Mouse (Mus musculus) gastrocnemius, adult 8-10 months (tissue): ENCODE measurements around the gene Myh7. TPM values are rescaled to one million over a fixed set of nuclear protein-coding genes. Genes with fewer than 3 reads are reported as not detected.
"Not testable (repeated sequence)": the region's sequence is repeated elsewhere in the genome, so short reads cannot be mapped to it uniquely, and the experiment has no call there.

Experiments
- DNase-seq, 2 experiments: peaks; one replicate each; pipeline ENCODE4 v3.0.0; 2022; ENCODE audit warnings: low spot score in 2 of 2
- total RNA-seq, 4 experiments: library from RNA; stranded (reverse); gene quantifications; 2 replicates each; pipeline ENCODE4 v1.2.4; 2022

Myh7 gene
- total RNA-seq, 4 experiments from 2014 or later, result 508 to 760 (median 618) TPM

DNA sequence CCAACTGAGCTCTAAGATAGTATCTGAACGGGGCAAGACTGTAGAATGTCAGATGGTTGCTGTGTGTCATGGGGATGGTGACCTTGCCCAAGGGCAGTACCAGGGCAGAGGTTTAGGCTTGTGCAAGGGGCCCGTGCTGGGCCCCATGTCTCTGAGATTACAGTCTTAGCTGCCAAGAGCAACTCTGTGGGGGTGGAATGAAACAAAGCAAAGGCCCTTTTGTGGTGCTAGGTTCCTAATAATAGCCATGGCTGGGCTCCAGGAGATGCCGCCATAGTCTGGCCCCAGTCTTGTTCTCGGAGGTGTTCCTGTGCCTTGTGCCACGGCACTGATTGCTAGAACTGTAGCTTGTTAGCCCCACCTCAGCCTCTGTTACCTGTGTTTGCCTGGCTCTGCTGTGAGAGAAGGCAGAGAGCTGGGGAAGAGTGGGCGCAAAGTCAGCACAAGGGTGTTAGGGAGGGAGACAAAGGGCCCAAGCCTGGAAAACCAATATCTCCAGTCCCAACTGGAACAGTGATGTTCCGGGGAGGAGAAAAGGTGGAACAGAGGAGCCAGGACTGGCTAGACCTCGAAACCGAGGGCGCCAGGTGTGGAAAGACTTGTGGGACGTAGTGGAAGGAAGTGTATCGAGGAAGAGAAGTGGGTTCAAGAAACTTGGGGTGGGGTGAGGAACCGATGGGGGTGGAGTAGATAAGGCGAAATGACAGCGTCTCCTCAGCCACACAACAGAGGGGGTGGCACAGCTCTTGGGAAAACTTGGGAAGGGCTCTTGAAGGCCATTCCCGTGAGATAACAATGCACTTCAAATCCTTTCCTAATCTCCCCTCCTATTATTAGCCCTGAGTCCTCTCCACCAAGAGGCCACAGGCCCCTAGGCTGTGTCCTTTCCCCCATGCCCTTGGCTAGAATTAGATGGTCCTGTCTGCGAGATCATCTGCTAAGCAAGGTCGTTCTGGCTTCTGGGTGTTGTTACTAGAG, 9.7 kb upstream of the Myh7 start:
- DNase-seq, result no peak

DNA sequence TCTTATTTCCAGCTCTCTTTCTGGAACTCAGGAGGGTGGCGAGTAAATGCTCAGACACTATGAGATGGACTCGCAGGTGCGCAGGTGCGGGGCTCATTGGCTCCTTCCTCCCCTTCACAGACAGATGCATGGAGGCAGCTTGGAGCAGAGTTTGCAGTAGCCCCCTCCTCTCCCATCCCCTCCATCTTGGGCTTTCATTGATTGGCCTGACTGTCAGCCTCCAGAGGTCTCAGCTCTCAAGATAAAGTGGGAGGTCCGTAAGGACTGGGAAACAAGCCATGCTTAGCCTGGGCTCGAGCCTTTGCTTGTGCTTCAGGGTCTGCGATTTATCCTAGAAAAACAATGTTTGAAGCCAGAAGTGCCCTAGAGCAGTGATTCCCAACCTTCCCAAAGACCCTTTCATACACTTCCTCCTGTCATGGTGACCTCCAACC, 8.3 kb upstream of the Myh7 start:
- DNase-seq, result no peak

DNA sequence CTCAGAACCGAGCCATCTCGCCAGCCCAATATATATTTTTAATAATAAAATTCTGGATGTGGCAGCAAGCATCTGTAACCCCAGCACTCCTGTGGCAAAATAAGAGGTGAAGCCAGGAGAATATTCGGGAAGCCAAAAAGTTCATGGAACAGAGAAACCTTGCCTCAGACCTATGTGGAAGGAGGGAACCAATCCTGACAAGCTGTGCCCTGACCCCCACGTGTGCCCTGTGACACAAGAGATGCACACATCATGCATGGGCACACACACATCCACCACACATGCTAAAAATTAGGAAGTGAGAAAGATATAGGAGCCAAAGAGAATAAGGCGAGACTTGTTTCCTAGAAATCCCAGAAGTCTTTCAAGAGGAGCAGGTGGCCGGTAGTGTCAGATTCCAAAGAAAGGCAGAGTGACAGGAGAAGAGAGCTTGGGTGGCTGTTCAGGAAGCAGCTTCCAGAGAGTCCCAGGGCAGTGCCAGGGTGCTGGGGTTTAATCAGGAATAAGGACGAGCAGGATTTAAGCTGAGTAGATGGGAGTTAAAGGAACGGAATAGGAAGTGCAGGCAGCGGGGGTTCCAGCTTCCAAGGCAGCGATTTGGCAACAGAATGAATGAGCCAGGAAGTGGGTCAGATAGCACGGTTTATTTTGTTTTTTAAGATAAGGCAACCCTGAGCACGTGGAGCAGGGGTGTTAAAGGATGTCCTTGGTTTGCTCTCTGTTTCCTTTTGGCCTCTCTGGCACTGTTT, 7.7 kb upstream of the Myh7 start:
- DNase-seq, result no peak

DNA sequence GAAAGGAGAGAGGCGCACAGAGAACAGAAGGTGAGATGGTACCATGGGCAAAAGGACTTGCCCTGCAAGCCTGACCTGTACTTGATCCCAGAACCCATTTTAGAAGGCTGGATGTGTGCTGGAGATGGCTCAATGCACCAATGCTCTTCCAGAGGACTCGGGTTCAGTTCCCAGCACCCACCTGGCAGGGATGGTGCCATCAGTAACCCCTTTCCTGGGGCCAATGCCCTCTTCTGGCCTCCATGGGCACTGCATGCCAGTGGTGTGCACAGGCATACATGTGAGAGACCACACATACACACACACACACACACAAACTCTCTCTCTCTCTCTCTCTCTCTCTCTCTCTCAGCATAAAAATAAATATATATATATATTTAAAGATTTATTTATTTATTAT, 7.0 kb upstream of the Myh7 start:
- DNase-seq, result no peak

DNA sequence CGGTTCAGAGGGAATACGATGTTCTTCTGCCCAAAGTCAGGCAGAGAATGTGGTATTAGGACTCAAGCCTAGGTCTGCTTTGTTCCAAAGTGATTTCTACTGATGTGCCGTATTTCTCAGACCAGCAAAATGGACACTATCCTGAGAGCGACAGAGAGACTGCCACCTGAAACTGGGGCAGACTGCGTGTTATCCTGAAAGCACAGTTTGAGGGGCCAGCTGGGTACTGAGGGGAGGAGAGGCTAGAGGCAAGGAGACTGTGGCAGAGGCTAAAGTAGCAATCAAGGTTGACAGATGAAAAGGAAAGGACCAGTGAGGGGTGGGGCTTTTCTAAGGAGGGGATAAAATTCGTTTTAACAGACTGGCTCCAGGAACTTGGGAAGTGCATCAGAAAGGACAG, 6.4 kb upstream of the Myh7 start:
- DNase-seq, result no peak

DNA sequence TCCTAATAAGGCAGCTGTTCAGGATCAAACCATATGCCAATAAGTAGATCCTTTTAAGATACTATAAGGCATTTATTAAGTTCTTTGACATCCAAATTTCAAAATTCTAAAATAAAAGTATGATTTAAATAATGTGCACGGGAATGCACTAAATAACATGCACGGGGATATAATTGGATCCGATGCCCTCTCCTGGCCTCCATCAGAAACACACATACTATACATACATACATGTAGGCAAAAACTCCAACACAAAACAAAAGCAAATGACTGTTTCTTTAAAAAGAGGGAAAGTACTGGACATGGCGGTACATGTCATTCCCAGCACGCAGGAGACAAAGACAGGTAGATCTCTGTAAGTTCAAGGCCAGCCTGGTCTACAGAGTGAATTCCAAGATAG, 5.4 kb upstream of the Myh7 start:
- not testable (repeated sequence) for DNase-seq

DNA sequence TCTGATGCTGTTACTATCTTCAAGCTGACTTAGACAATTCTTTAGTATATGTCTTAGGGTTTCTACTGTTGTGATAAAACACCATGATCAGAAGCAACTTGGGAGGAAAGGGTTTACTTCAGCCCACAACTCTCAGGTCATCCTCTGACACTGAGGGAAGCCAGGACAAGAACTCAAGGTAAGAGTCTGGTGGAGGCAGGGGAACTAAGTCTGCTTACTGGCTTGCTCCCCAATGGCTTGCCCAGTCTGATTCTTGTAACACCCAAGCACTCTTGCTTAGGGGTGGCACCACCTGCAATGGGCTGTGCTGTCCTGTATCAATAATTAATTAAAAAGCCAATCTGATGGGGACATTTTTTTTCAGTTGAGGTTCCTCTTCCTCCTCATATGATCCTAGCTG, 4.3 kb upstream of the Myh7 start:
- no peak for DNase-seq

DNA sequence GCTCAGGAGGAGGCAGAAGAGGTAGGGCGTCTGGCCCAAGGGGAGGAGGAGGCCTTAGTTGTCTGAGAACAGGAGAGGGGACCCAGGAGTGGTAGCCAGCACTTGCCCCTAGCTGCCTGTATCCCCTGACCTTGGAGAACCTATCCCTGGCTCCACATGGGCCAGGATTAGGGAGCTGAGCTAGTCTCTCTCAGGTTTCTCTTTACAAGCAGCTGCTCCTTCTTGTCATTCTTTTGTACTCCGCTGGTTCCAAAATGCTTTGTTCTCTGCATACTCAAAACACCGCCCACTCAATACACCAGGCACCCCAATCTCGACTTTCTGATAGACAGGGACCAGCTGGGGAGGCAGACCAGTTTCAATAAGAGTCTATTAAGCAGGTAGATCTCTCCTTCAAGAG, 2.9 kb upstream of the Myh7 start:
- DNase-seq, result no peak

DNA sequence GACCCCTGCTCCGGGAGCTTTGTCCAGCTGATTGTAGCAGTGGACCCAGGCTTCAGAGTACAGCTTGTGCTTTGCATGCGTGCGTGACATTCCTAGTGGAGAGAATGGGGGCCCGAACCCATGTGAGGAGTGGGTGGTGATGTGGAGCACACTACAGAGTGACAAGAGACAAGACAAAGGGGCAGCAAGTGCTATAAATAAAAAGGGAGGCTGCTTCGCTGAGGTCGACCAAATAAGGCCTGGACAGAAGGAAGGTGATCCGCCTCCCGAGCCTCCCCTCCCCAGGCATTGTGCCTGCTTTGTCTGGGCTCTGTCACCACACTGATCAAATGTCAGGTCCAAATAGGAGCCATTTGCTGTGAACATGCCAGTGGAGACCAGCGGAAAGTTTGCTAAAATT, 2.4 kb upstream of the Myh7 start:
- DNase-seq, result no peak

DNA sequence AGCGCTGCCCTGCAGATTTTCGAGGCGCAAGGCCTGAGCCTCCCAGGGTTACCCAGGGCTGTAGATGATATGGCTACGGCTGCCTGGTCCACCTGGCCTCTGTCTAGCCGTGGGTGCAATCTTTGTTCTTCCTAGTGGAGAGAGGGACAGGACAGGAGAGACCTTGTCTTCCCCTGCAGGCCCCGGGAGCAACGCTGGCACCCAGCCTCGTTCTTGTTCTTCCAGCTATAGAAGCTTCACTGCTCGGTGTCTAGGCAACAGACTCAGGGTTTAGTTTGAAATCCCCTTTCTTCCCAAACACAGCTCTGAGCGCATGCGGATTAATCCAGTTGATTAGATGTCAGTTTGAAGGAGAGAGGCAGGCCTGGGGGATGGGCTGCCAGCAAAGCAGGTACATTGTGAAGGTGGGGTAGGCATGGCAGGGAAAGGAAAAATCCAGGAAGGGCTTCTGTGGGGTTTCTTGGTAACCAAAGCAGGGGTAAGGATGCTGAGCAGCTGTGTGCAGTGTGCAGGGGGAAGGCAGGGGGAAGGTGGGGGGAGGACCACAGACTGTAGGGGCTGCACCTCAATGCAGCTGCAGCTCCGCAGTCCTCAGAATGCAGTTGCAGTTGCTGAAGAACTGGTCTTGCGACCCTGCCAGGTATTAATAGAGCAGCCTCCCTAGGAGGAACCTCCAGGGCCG, 1.2 kb upstream of the Myh7 start:
- no peak for DNase-seq

DNA sequence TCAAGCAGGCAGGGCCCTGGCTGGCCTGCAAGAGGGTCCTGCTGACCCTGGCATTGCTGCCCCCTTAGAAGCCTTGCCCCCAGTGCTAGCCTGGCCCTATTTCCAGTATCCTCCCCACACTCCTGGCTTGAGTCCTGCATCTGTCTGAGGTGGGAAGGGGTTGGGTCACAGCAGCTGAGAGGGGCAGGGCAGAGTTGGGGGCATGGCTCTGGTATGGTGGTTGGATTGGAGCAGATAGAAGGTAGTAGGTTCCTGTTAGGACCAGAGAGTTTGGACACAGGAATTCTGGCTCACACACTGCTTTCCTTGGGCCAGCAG, 402 bp upstream of the Myh7 start:
- no peak for DNase-seq

DNA sequence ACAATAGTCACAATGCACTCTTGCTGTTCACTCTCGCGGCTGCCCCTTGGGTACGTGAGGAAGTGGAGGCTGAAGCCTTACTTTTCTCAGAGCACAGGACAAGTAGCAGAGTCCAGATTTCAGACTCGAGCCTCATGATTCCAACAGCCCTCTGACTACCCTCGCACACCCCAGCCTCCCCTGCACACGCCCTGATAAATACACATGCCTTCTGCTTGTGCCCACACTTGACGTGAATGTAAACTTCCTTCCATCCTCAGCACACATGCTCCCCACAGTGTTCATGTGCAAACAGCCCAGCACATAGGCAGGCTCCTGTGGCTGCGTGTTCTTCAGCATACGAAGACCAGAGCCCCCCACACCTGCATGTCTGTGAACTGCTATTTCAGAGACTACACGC, 790 bp downstream of the Myh7 start:
- DNase-seq, result no peak

DNA sequence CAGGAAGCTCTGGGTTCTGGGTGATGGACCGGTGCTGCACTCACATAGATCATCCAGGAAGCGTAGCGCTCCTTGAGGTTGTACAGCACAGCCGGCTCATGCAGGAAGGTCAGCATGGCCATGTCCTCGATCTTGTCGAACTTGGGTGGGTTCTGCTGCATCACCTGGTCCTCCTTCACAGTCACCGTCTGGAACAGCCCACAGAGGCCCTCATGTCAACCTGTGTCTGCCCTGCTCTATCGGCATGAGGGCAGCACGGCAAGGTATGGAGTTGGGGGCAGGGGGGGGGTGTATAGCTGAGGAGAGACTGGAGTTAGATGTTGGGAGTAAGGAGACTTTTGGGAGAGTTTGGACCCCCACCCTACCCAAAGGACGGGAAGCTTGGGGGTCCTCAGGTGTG, 2.2 kb downstream of the Myh7 start:
- DNase-seq, result no peak

DNA sequence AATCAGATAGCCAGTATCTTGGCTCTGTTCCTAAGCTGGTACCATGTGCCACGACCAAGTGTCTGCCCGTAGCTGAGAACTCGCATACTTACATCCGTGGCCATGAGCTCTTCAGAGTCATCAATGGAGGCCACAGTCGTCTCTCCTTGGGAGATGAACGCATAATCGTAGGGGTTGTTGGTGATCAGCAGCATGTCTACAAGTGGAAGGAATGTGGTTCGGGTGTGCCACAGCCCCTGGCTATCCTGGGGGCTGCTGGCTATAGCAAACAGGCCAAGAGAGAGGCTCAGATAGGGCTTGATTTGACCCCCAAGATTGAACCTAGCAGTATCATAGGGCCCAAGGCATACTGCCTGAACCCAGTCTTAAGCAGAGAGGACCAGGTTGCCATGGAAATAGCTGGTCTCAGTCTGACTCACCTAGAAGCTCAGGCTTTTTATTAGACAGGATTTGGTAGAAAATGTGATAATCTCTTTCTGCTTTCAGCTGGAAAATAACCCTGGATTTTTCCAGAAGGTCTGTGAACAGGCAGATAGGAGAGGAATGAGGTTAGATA, 4.5 kb downstream of the Myh7 start:
- no peak for DNase-seq

DNA sequence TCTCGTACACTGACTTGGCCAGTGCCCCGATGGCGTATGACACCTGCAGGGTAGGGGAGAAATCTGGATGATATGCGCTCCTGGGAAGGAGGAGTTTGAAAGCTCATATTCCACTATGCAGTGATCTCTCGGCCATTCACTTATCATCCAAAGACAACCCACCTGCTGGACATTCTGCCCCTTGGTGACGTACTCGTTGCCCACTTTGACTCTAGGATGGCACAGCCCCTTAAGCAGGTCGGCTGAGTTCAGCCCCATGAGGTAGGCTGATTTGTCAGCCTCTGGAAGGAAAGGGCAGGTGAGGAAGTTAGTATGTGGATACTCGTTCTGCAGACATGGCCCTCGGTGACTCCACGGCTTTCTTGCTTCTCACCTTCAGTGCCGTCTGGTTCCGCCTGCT, 5.5 kb downstream of the Myh7 start:
- DNase-seq, result no peak

DNA sequence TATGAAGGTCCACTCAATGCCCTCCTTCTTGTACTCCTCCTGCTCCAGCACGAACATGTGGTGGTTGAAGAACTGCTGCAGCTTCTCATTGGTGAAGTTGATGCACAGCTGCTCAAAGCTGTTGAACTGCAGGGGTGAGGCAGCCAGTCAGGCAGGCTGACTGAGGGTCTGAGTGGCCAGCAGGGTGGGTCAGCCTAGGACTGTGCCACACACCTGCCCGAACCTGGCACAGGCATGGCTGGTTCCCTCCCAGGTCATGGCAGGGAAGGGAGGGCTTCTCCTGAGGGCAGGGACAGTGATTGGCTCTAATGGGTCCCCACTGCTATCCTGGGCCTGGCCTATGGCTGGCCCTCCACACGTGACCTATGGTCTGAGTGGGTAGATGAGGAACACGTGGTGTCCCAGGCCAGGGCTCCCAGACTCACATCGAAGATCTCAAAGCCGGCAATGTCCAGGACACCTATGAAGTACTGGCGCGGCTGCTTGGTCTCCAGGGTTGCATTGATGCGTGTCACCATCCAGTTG, 6.0 kb downstream of the Myh7 start:
- not testable (repeated sequence) for DNase-seq

DNA sequence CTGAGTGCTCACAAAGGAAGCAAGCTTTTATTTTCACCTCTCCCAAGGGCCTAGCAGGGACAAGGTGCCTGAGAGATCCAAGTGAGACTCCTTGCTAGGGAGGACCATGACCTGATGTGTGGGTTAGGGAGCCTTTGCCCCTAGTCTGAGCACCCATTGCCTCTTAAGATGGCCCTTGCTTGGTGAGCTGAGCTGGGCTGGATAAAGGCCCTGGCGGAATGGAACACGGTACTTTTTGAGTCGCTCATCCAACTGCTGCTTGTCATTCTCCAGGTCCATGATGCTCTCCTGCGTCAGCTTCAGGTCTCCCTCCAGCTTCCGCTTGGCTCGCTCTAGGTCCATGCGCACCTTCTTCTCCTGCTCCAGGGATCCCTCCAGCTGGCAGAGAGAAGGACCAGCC, 12.5 kb downstream of the Myh7 start:
- no peak for DNase-seq

DNA sequence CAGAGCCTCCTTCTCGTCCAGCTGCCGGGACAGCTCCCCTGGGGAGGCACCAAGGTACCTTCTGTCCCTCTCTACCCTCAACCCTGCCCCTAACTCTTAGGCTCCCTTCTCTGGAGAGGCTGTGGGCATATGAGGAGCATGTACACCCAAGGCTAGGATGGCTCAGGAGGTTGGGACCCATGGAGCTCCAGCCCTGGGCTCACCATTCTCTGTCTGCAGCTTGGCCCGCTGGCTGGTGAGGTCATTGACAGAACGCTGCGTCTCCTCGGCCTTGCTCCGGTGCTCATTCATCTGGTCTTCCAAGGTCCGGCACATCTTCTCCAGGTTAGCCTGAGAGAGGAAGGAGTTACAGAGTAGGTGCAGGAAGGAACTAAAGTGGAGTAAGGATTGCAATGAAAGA, 15.8 kb downstream of the Myh7 start:
- no peak for DNase-seq

DNA sequence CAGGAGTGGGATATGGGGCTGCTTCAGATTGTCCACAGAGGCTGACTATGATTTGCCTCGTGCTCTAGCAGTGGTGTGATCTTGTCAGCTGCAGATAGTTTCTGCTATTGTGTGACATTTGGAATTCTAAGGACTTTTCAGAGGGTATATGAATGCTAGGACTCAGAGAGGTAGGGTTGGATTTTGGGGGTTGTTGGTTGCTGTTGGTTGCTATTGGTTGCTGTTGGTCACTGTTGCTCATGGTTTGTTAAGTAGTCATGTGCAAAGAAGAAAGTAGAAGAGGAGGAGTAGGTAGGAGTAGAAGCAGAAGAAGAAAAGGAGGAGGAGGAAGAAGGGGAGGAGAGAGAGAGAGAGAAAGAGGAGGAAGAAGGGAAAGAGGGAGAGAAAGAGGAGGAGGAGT, 17.8 kb downstream of the Myh7 start, which contains the start of gene Gm17428:
Gene Gm17428 (plus strand): TSS at position 301 of the 400 bp plus-strand sequence.
- no peak for DNase-seq

DNA sequence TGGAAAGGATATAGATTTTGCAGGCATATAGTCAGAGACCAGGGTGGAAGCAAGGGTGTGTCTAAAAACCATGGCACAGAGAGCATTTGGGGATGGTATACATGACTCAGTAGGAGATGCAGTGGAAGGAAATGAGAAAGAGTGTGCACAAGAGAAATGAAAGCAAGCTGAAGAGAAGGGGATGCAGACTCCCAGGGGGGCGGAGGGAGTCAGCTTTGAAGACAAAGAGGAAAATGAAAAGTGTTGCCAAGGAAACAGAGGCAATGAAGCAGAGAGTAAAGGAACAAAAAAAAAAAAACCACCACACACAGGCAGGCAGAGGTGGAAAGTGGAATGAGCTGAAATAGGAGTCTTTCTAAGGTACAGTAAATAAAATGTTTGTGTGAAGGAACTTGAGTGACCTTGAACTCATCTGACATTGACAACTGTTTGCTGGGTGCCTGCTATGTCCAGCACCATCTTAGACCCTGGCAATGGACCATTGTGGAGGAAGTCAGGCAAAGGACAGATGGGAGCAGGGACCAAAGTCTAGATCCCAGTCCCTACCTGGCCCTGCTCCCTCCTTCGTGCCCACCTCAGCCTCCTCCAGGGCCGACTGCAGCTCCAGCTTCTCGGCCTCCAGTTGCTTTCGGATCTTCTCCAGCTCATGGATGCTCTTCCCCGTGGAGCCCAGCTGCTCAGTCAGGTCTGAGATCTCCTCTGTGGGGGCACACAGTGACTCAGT, 20.2 kb downstream of the Myh7 start:
- DNase-seq, result no peak

DNA sequence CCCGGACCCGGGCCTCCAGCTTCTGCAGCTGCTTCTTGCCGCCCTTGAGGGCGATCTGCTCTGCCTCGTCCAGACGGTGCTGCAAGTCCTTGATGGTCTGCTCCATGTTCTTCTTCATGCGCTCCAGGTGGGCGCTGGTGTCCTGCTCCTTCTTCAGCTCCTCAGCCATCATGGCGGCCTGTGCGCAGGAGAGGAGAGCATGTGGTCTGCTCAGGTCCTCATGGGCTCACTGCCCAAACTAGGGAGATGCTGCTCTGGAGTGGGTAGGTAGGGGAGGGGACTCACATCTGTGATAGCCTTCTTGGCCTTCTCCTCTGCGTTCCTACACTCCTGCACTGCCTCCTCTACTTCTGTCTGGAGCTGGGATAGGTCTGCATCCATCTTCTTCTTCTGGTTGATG, 21.6 kb downstream of the Myh7 start:
- not testable (repeated sequence) for DNase-seq
